Mouse (Mus musculus): Measurements from ENCODE around the gene Nepro. TPM values are rescaled to one million over a fixed set of nuclear protein-coding genes. Genes with fewer than 3 reads are reported as not detected.

Nepro gene
- polyA plus RNA-seq, 1 experiment = 32.1 TPM

- no peaks in the 10 kb centered on the region for H3K27me3 ChIP-seq (ENCODE audit: control insufficient read depth, insufficient read depth, low read length, poor library complexity, severe bottlenecking)
- H3K9ac ChIP-seq (ENCODE audit: low read depth, poor library complexity, severe bottlenecking) = peak overlapping the region; percentile 98
- H3K36me3 ChIP-seq (ENCODE audit: control insufficient read depth, insufficient read depth, low read length, poor library complexity, severe bottlenecking) = peaks cover 36% of the 10 kb centered on the region
- peaks cover 2% of the 10 kb centered on the region for H3K4me1 ChIP-seq (ENCODE audit: control insufficient read depth, insufficient read depth, low read length)
- H3K4me3 ChIP-seq (ENCODE audit: low read depth, low read length) = peak overlapping the region; percentile 100
- H3K9me3 ChIP-seq (replicated peaks; ENCODE audit: control insufficient read depth, insufficient read depth, low read length, poor library complexity, severe bottlenecking) = no peaks in the 10 kb centered on the region
- TF ChIP-seq CTCF (IDR thresholded peaks at IDR 0.05; ENCODE audit: low read depth, low read length) = no peak
- TF ChIP-seq POLR2A (IDR thresholded peaks at IDR 0.05; ENCODE audit: insufficient read depth, low read length) = no peak
- TF ChIP-seq EP300 (IDR thresholded peaks at IDR 0.05; ENCODE audit: insufficient read depth, low read depth, low read length) = no peak
- peak overlapping the region; percentile 88 for H3K27ac ChIP-seq (ENCODE audit: insufficient read depth, low read length)
These were observed 746 bp downstream of the Nepro start for GRCm38 (mm10) chr16:44724847-44725246.

- Histone ChIP-seq H3K27ac (ENCODE audit: insufficient read depth, low read length) (peak overlapping the region; percentile 88; the same call in 1 of the 2 replicates), H3K4me3 (ENCODE audit: low read depth, low read length) (peak overlapping the region; percentile 100), H3K36me3 (ENCODE audit: control insufficient read depth, insufficient read depth, low read length, poor library complexity, severe bottlenecking) (peaks cover 35% of the 10 kb centered on the region), H3K9me3 (replicated peaks; ENCODE audit: control insufficient read depth, insufficient read depth, low read length, poor library complexity, severe bottlenecking) (no peaks in the 10 kb centered on the region), H3K9ac (ENCODE audit: low read depth, poor library complexity, severe bottlenecking) (peak overlapping the region; percentile 98), H3K27me3 (ENCODE audit: control insufficient read depth, insufficient read depth, low read length, poor library complexity, severe bottlenecking) (no peaks in the 10 kb centered on the region), H3K4me1 (ENCODE audit: control insufficient read depth, insufficient read depth, low read length) (peaks cover 2% of the 10 kb centered on the region)
- TF ChIP-seq CTCF (IDR thresholded peaks at IDR 0.05; ENCODE audit: low read depth, low read length) = peak; percentile 51
- TF ChIP-seq POLR2A (IDR thresholded peaks at IDR 0.05; ENCODE audit: insufficient read depth, low read length) = no peak
These were observed 1.5 kb downstream of the Nepro start for GRCm38 (mm10) chr16:44725286-44726223.

DNA sequence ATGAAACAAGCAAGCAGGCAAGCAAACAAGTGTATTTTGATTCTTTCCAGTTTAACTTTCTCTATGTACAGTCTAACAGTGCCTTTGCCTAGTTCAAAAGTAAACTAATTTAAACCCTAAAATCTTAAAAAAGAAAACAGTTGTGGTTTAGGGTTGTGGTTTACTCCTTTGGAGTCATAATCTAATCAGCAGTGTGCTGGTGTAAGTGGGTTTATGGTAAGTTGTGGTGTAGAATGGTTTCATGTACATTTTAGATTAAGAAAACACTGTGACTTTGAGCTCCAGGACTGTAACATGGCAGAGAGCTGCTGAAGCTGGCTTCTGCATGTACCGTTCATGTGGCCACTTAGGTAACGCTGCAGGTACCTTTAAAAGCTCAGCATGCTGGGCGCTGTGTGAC lies 3.4 kb downstream of the Nepro start:
- no peaks in the 10 kb centered on the region for H3K27me3 ChIP-seq (ENCODE audit: control insufficient read depth, insufficient read depth, low read length, poor library complexity, severe bottlenecking)
- peaks cover 54% of the 10 kb centered on the region for H3K36me3 ChIP-seq (ENCODE audit: control insufficient read depth, insufficient read depth, low read length, poor library complexity, severe bottlenecking)
- no peak for TF ChIP-seq CTCF (IDR thresholded peaks at IDR 0.05; ENCODE audit: low read depth, low read length)
- no peak for TF ChIP-seq EP300 (IDR thresholded peaks at IDR 0.05; ENCODE audit: insufficient read depth, low read depth, low read length)
- TF ChIP-seq POLR2A (IDR thresholded peaks at IDR 0.05; ENCODE audit: insufficient read depth, low read length) = no peak
- no peak overlapping the region for H3K27ac ChIP-seq (ENCODE audit: insufficient read depth, low read length)
- H3K9me3 ChIP-seq (replicated peaks; ENCODE audit: control insufficient read depth, insufficient read depth, low read length, poor library complexity, severe bottlenecking) = no peaks in the 10 kb centered on the region
- H3K4me3 ChIP-seq (ENCODE audit: low read depth, low read length) = no peak overlapping the region
- peaks cover 2% of the 10 kb centered on the region for H3K4me1 ChIP-seq (ENCODE audit: control insufficient read depth, insufficient read depth, low read length)
- H3K9ac ChIP-seq (ENCODE audit: low read depth, poor library complexity, severe bottlenecking) = no peak overlapping the region

DNA sequence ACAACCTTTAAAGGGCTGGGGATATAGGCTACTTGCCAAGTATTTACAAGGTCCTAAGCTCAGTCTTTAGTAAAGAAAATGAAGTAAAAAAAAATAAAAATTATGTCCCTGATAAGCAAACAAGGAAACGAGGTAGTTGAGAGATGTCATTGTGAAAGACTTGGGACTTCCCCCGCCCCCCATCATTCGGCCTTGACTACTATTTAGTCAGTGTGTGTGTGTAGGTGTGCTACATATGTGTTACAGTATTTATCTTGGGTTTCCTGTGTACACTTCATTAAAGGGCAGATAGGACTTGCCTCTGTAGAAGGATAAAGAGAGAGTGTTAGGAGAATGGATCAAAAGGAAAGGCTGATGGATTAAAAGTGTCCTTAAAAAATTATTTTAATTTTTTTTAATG lies 10.0 kb downstream of the Nepro start:
- H3K27me3 ChIP-seq (ENCODE audit: control insufficient read depth, insufficient read depth, low read length, poor library complexity, severe bottlenecking) = no peaks in the 10 kb centered on the region
- peaks cover 72% of the 10 kb centered on the region for H3K36me3 ChIP-seq (ENCODE audit: control insufficient read depth, insufficient read depth, low read length, poor library complexity, severe bottlenecking)
- H3K4me3 ChIP-seq (ENCODE audit: low read depth, low read length) = no peak overlapping the region
- no peak overlapping the region for H3K27ac ChIP-seq (ENCODE audit: insufficient read depth, low read length)
- no peaks in the 10 kb centered on the region for H3K4me1 ChIP-seq (ENCODE audit: control insufficient read depth, insufficient read depth, low read length)
- TF ChIP-seq CTCF (IDR thresholded peaks at IDR 0.05; ENCODE audit: low read depth, low read length) = no peak
- TF ChIP-seq EP300 (IDR thresholded peaks at IDR 0.05; ENCODE audit: insufficient read depth, low read depth, low read length) = no peak
- TF ChIP-seq POLR2A (IDR thresholded peaks at IDR 0.05; ENCODE audit: insufficient read depth, low read length) = no peak
- H3K9me3 ChIP-seq (replicated peaks; ENCODE audit: control insufficient read depth, insufficient read depth, low read length, poor library complexity, severe bottlenecking) = no peaks in the 10 kb centered on the region
- no peak overlapping the region for H3K9ac ChIP-seq (ENCODE audit: low read depth, poor library complexity, severe bottlenecking)

- Histone ChIP-seq H3K9ac (ENCODE audit: low read depth, poor library complexity, severe bottlenecking) (no peak overlapping the region), H3K27ac (ENCODE audit: insufficient read depth, low read length) (no peak overlapping the region), H3K9me3 (replicated peaks; ENCODE audit: control insufficient read depth, insufficient read depth, low read length, poor library complexity, severe bottlenecking) (no peaks in the 10 kb centered on the region), H3K27me3 (ENCODE audit: control insufficient read depth, insufficient read depth, low read length, poor library complexity, severe bottlenecking) (no peaks in the 10 kb centered on the region), H3K36me3 (ENCODE audit: control insufficient read depth, insufficient read depth, low read length, poor library complexity, severe bottlenecking) (peaks cover 58% of the 10 kb centered on the region), H3K4me3 (ENCODE audit: low read depth, low read length) (no peak overlapping the region), H3K4me1 (ENCODE audit: control insufficient read depth, insufficient read depth, low read length) (no peaks in the 10 kb centered on the region)
- TF ChIP-seq CTCF (IDR thresholded peaks at IDR 0.05; ENCODE audit: low read depth, low read length) (no peak), EP300 (IDR thresholded peaks at IDR 0.05; ENCODE audit: insufficient read depth, low read depth, low read length) (no peak), POLR2A (IDR thresholded peaks at IDR 0.05; ENCODE audit: insufficient read depth, low read length) (no peak)
These were observed 11.6 kb downstream of the Nepro start for GRCm38 (mm10) chr16:44735676-44736075.

DNA sequence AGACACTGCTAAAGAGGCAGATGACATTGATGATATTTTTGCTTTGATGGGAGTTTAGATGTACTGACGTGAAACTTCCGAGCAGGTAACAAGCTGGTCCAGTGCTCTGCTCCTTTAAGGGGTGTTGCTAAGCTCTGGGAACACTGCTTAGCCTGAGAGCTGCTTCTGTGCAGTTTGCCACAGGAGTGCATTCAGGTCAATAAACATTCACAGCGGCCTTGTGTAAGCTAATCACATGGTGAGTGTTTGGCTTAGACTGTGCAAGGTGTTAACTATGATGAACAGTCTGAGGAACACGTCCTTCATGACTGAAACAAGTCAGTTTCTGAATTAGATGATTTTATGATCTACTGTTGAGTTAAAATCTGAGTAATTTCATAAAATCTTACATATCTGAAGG lies 12.0 kb downstream of the Nepro start:
- Histone ChIP-seq H3K9ac (ENCODE audit: low read depth, poor library complexity, severe bottlenecking) (no peak overlapping the region), H3K27ac (ENCODE audit: insufficient read depth, low read length) (no peak overlapping the region), H3K36me3 (ENCODE audit: control insufficient read depth, insufficient read depth, low read length, poor library complexity, severe bottlenecking) (peaks cover 54% of the 10 kb centered on the region), H3K4me1 (ENCODE audit: control insufficient read depth, insufficient read depth, low read length) (no peaks in the 10 kb centered on the region), H3K27me3 (ENCODE audit: control insufficient read depth, insufficient read depth, low read length, poor library complexity, severe bottlenecking) (no peaks in the 10 kb centered on the region), H3K4me3 (ENCODE audit: low read depth, low read length) (no peak overlapping the region), H3K9me3 (replicated peaks; ENCODE audit: control insufficient read depth, insufficient read depth, low read length, poor library complexity, severe bottlenecking) (no peaks in the 10 kb centered on the region)
- TF ChIP-seq CTCF (IDR thresholded peaks at IDR 0.05; ENCODE audit: low read depth, low read length) = no peak
- TF ChIP-seq EP300 (IDR thresholded peaks at IDR 0.05; ENCODE audit: insufficient read depth, low read depth, low read length) = no peak
- TF ChIP-seq POLR2A (IDR thresholded peaks at IDR 0.05; ENCODE audit: insufficient read depth, low read length) = no peak
